Mouse (Mus musculus): ENCODE data around the gene Chpf.

Gene Chpf

GRCm38 (mm10) chr1:75458789-75459684 lies 20.1 kb downstream of the Chpf start:
- in situ Hi-C loops (cut with MboI, MseI): no loop called here

DNA sequence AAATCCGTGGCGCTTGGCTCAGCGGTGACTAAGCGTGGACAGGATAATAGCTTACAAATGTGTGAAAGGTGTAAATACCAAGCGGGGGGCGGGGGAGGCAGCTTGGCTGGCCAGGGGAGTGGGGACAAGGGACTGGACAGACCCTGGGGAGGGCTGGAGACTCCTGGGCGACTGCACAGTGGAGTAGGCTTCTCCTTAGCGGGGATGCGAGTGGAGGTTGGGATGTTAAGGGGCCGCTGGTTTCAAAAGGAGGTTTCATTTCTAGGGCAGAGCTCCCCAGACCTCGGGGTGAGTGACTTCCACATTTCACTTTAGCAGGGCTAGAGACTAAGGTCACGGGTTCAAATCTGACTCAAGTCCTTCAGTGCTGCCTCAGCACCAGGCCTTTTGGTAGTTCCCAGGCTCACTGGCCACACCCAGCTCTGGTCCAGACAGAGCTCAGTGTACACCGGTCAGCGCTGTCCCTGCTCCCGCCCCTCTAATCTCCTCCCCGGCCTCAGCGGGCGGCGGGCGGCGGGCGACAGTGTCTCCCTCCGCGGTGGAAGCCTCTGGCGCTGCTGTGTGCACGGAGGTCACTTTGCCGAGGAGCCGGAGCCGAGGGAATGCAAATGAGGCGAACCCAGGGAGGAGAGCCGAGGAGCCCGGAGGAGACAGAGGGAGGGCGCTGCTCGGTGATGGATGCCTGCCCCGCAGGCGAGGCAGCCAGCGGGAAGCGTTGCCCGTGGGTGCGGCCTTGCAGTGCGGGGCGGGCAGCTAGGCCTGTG lies 20.9 kb downstream of the Chpf start:
- in situ Hi-C loops (cut with MboI, MseI): no loop called here

DNA sequence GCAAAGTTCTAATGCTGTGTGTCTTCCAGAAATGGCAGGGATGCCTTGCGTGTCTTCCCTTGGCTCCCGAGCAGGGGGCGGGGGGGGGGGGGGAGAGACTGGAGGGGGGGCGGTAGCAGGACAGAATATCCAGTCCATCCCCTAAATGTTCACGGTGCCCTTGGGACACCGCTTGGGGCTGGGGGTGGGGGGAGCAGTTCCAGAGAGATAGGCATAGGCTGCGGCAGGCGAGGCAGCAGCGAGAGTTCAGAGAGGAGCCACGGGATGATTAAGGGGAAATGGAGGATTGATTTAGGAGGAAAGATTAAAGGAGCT lies 21.4 kb downstream of the Chpf start:
- in situ Hi-C loops (cut with MboI, MseI): no loop called here

DNA sequence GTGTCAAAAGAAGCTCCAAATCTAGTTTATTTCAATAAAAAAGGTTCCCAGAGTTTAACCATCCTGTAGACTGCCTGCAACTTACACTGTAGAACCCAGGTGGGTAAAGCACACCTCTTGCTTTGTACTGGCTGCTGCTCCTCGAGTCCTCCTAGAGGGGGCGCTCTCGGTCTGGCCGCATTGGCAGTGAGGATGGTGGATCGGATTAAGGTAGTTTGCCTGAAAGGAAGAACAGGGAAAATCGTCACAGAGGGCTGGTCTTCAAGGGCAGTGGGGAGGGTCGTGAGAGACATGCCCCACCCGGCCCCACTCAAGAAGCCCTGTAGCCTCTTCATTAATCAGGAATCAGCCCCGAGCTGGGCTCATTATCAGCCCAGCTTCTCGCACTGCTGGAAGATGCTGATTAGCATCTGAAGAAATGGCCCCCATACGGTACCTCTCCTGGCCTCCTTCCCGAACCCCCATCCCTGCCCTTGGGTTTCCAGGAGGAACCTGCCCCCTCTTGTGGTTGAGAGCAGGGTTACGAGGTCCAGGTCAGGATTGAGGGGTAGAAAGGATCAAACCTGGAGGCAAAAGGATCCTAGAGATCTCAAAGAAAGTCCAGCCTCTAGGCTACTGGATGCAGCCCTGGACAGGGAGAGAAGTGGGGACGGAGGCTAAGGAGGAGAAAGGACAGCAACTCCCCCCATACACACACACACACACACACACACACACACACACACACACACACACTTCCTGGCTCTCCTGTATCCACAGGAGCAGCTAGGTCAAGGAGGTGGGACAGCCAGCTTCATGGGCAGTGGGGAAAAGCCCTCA lies 22.2 kb downstream of the Chpf start:
- in situ Hi-C loops (cut with MboI, MseI): no loop called here

GRCm38 (mm10) chr1:75455948-75456347 lies 23.2 kb downstream of the Chpf start:
- in situ Hi-C loops (cut with MboI, MseI): no loop called here

GRCm38 (mm10) chr1:75455433-75455832 lies 23.7 kb downstream of the Chpf start:
- in situ Hi-C loops (cut with MboI, MseI): no loop called here

- in situ Hi-C loops (cut with MboI, MseI): no loop called here
Observed at GRCm38 (mm10) chr1:75451900-75452299, 27.2 kb downstream of the Chpf start.

GRCm38 (mm10) chr1:75450314-75451005 lies 28.6 kb downstream of the Chpf start, which contains the start of gene Asic4:
TSS of gene Asic4 (plus strand) at chr1:75450436.
- in situ Hi-C loops (cut with MboI, MseI): no loop called here

- in situ Hi-C loops (cut with MboI, MseI): no loop called here
Observed at GRCm38 (mm10) chr1:75449377-75450135, 29.6 kb downstream of the Chpf start.

- in situ Hi-C loops (cut with MboI, MseI): no loop called here
Observed at GRCm38 (mm10) chr1:75448937-75449336, 30.2 kb downstream of the Chpf start.

GRCm38 (mm10) chr1:75448052-75448431 lies 31.1 kb downstream of the Chpf start:
- in situ Hi-C loops (cut with MboI, MseI): no loop called here

DNA sequence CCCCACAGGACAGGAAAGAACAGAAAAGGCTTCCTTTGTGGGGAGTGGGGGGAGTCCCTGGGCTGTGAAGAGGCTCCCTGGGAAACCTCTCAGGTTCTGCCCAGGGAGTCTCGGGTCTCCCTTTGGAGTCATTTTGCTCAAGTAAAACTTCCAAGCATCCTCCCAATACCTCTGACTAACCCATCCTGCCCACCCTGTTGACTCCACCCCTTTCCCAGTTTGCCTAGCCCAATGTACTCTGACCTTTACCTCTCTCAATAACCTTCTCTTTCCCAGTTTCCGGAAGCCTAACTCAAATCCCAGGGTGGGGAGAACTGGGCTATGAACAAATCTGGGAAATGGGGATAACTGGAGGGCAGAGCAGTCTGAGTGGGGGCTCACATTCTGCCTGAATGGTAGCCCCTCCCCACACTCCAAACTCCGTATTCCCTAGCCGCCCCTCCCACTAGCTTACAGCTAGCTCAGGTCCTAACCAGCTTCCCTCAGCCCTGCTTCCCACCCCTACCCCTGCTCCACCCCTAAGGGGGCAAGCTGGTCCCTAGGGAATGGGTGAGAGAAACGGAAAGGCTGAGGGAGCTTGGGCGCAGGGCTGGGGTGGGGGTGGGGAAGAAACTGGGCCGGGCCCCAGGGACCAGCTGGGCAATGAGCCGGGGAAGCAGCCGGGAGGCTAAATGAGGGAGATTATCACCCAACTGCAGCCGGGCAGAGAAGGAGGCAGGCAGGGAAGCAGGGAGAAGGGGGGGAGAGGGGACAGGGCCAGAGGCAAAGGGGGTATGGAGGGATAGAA lies 31.6 kb downstream of the Chpf start:
- in situ Hi-C loops (cut with MboI, MseI): no loop called here

DNA sequence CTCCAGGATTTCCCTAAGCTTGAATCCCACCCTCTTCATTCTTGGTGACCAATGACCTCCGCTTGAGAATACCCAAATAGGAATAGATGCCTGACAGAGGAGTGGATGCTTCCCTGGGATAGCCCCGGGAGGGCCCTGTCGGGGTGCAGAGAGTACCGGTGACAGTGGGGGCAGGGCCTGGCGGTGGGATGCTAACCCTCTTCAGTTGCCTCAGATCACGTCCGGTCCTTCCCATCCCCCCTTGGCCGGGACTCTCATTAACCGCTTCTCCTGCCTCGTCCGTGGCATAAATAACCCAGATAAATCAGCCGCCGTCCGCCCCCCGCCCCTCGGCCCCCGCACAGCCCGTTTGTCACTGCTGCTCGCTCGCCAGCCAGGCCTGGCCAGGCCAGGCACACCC lies 32.5 kb downstream of the Chpf start:
- in situ Hi-C loops (cut with MboI, MseI): no loop called here

DNA sequence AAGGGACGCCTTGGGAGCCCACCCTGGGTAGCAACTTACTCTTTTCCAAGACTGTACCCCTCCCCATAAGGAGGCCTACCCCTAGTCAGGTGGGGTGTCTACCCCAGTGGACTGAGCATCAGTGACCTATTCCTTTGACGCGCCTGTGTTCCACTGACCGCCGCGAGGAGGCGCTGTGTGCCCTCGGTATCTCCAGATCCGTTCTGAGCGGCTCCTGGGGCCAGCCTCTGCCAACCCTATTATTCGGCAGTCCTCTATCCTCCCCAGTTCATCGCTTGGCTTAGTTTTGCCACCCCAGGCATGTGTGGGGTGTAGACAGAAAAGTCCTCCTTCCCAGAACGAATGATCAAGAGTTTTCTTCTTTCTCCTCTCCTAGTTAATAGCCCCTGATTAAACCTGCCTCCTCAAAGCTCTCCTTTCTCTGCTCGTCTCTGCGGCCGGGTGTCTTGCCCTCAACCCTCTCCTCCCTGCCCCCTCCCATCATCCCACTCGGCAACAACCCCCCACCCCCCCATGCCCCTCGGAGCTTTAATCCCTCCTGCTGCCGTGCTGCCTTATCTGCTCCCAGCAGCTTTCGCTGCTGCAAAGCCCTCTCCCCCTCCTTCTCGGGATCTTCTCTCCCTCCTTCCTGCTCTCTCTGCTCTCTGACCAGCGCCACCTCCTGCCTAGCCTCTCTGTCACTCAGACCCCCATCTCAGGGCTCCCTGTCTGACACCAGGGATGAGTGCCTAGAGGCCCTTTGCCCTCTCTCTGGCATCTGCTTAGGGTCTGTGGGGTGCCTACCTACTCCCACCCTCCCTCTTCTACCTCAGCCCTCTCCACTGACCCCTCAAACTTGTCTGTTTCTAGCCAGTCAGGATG lies 33.1 kb downstream of the Chpf start:
- in situ Hi-C loops (cut with MboI, MseI): no loop called here

DNA sequence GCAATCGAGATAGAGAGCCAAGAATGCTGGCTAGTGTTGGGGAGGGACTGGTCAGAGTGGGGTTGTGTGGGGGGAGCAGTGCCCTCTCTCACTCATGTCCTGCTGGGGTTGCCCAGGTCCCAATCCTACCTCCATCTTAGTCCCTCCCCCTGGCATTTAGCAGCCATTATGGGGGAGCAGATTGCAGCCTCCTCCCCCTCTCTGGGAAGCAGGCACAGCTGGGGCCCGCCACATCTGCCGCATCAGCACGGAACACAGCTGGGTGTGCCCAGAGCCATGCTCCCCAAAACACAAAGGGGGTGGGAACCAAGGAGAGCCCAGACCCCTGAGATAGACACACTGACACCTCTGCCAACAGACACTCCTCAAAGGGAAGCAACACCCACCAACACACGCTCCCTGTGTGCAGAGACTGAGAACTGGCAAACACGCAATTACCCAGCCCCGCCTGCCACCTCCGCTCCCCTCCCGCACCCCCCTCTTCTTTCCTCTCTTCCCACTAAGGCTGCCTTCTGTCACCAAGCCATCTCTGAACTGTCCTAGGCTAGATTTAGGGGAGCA lies 33.9 kb downstream of the Chpf start:
- in situ Hi-C loops (cut with MboI, MseI): no loop called here

DNA sequence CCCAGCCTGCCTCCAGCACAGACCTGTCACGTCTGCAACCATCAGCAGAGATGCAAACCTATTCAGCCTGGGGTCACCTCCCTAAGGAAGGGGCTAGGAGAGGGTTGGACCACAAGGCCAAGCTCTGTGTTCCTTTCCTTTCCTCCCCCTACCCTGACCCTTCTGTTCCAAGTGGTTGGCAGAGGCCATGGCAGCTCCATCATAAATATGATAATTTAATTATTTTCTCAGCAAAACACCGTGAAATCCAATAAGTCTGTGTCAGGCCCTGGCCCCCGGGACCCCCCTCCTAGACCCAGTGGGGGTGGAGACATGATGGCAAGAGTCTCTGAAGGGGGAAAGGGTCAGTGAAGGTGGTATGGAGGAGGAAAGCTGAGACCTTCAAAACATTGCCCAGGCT lies 34.9 kb downstream of the Chpf start:
- in situ Hi-C loops (cut with MboI, MseI): no loop called here

GRCm38 (mm10) chr1:75443247-75444024 lies 35.7 kb downstream of the Chpf start:
- in situ Hi-C loops (cut with MboI, MseI): no loop called here

GRCm38 (mm10) chr1:75442811-75443210 lies 36.3 kb downstream of the Chpf start:
- in situ Hi-C loops (cut with MboI, MseI): no loop called here

Measured in T-helper 2 cell (primary cell).